Mouse (Mus musculus): ENCODE data around the gene Foxr1.

GRCm38 (mm10) chr9:44485105-44485515, 44.2 kb upstream of the Foxr1 start:
- no peak for TF ChIP-seq CTCF (IDR thresholded peaks at IDR 0.05)
- TF ChIP-seq EP300 (IDR thresholded peaks at IDR 0.05) = no peak
